Mouse (Mus musculus) thymus, adult 18-20 months (tissue): ENCODE data around the gene Ccdc15.
"Not testable (repeated sequence)": the region's sequence is repeated elsewhere in the genome, so short reads cannot be mapped to it uniquely, and the experiment has no call there.

Source experiments
- DNase-seq, 2 experiments: peaks; one replicate each; pipeline ENCODE4 v3.0.0; 2022; ENCODE audit warnings: mixed read lengths in 2 of 2

Ccdc15 gene

DNA sequence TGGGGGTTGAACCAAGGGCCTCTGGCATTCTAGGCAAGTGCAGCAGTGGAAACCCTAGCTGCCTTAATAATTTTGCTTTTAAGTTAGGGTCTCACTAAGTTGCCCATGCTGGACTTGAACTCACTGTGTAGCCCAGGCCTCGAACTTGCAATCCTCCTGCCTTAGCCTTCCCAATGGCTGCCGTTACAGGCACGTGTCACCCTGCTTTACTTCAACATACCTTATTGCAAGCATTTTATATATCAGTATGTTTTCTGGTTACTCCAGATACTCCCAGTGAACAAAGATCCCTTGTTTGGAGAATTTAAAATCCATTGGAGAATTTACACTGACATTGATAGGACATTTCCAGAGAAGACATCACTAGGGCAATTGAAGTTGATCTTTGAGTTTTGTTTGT, 818 bp upstream of the Ccdc15 start:
- no peak for DNase-seq

- no peak for DNase-seq
Measured at GRCm38 (mm10) chr9:37347184-37347987, 846 bp downstream of the Ccdc15 start.

- DNase-seq: no peak
Measured at GRCm38 (mm10) chr9:37345406-37345805, 2.8 kb downstream of the Ccdc15 start.

DNA sequence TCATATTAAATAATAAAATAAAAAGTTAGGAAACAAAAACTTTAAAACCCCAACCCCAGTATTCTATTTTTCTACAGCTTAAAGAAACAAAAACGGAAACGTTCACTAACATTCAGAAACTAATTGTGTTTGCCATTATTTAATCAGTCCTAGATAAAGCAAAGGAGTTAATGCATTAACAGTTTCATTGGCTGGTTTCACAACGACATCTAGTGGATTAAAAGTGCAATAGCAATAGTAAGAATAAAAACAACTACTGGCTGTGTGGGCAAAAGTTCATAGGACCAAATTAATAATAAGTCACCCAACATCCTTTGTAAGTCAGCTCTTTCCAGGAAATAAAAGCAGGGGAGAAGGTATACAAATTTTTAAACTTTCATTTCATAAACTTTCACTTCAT, 18.8 kb downstream of the Ccdc15 start:
- no peak for DNase-seq

- DNase-seq: no peak
Measured at GRCm38 (mm10) chr9:37301720-37302119, 46.5 kb downstream of the Ccdc15 start.

DNA sequence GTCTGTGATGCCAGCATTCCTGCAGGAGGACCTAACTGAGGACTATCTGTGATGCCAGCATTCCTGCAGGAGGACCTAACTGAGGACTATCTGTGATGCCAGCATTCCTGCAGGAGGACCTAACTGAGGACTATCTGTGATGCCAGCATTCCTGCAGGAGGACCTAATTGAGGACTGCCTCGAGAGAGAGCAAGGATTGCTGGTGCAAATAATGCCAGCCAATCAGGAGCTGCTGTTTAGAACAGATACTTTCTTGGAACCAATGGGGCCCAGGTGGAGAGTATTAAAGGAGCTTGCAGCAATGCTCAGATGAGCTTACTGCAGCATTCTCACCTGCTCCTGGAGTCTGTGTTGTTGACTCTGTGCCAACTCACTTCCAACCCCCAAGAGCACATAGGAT, 47.7 kb downstream of the Ccdc15 start:
- not testable (repeated sequence) for DNase-seq

- no peak for DNase-seq
Measured at GRCm38 (mm10) chr9:37295586-37295985, 52.6 kb downstream of the Ccdc15 start.

GRCm38 (mm10) chr9:37266622-37267021, 81.6 kb downstream of the Ccdc15 start:
- DNase-seq: no peak

DNA sequence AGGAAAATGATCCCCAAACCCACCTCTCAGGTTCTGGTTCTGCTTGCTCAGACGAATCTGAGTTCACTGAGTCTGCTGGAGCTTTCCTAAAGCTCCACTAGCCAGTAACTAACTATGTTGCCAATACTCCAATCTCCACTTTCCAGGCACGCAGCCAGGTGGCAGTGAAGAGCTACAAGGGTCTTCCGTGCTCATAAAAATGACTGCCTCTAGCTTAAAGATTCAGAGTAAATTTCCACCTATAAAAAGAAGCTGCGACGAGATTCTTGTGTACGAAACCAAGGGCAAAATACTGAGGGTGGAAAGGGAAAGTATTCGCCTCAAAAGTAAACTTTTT, 92.4 kb downstream of the Ccdc15 start:
- DNase-seq: no peak

GRCm38 (mm10) chr9:37255149-37255888, 92.9 kb downstream of the Ccdc15 start, which contains the start of gene Slc37a2:
Slc37a2 (minus strand) TSS chr9:37255738.
- DNase-seq: peak; percentile 68 to 69

GRCm38 (mm10) chr9:37254531-37255110, 93.6 kb downstream of the Ccdc15 start:
- DNase-seq: no peak

DNA sequence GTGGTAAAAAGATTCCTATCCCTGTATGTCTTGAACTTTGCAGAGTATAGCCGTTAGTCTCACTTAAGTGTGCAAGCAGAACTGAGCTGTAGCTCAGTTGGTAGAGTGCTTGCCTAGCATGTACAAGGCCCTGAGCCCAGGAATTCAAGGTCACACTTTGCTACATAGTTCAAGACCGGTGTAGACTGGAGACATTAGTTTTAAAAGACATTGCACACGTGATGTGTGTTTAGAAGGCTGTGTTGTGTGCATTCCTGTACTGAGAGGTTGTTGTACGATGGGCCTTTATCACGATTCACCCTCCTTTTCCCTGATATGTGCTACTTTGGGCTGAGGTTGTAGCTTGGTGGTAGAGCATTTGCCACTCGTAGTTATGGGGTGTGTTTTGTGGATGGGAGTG, 97.6 kb downstream of the Ccdc15 start:
- DNase-seq: no peak

GRCm38 (mm10) chr9:37249976-37250375, 98.3 kb downstream of the Ccdc15 start:
- no peak for DNase-seq

DNA sequence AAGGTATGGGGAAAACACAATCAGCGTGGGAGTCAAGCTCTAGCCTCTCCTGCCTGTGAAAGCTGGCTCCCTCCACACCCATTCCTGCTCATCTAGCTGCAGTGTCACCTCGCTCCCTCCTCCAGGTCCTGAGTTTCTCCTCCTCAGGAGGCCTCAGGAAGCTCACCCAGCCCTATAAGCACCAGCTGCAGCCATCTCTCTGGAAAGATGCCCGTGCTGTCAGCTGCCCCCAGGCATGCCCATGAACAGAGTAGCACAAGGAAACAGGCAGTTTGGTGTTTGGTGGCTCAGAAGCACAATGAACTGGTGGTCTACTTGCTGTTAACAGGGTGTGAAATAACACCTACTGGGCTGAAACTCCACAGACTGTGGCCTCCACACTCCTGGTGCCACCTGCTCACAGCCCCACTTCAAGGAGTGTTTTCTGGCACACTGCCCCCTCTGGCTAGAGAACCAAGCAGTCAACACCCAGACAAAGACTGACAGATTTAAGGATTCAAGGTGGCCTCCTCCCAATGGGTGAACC, 99.8 kb downstream of the Ccdc15 start:
- no peak for DNase-seq

DNA sequence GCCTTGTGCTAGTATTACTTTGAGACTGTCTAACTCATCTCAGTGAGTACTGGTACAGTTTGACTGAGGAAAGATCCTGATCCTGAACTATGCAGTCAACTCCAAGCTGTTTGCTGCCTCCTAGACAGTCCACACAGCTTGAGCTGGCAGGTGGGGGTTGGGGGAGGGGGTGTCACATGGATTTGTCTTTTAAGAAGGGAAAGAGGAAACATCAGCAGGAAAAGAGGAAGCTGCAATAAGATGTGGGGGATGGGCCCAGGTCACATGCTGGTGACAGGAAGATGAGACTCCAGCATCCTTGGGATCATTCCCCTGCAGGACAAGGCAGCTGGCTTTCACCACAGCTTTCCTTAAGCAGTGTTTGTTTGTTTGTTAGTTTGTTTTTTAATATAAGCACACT, 100.8 kb downstream of the Ccdc15 start:
- no peak for DNase-seq

DNA sequence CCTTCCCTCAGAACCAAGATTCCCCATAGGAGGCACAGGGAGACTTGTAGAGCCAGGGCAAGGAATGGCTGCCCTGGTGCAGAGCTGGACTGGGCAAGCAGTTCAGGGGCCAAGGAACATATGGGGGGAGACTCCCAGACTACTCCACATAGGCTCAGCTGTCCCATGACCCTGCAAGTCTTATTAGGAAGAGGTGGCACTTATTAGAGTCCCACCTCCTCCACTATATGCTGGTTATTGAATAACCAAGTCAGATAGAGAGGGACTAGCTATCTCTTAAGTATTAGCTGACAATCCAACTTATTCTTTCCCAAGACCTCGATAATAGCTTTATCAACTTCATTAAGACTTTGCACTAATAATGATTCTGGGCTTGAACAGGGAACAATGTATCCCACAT, 102.4 kb downstream of the Ccdc15 start:
- DNase-seq: no peak

GRCm38 (mm10) chr9:37245404-37245803, 102.8 kb downstream of the Ccdc15 start:
- no peak for DNase-seq

GRCm38 (mm10) chr9:37244600-37244999, 103.6 kb downstream of the Ccdc15 start:
- no peak for DNase-seq

- DNase-seq: no peak
Measured at GRCm38 (mm10) chr9:37242764-37243163, 105.5 kb downstream of the Ccdc15 start.

DNA sequence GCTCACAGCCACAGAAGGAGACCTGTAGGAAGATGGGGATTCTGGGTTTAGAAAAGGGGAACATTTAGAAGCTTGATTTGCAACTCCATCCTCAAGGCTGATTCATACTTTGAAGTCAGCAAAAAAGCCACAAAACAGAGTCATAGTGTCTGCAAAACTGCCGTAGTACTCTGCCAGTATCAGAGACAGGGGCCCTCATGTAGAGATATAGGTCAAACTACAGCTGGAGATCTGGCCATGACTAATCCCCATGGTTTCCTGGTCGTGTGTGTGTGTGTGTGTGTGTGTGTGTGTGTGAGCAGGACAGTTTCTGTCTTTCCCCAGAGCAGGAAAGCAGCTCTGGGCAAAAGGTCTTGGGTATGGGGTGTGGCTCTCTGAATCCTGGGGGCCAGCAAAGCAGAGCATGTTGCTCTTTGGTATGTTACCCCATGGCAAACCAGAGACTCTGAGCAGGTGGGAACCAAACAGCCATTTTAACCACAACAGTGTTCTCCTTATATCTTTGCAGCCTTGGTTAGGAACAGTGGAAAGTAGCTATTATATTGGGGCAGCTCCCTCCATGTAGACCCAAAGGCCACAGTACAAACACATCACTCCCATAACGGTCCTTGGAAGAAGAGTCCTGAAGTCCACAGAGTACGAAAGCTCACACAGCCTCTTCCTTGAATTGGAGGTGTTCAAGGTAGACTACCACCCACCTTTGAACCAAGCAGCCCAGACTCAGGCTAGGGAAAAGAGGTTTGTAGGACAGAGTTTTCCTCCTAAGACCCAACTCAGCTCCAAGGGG, 112.1 kb downstream of the Ccdc15 start:
- DNase-seq: peak in 1 of 2 experiments; percentile 57

DNA sequence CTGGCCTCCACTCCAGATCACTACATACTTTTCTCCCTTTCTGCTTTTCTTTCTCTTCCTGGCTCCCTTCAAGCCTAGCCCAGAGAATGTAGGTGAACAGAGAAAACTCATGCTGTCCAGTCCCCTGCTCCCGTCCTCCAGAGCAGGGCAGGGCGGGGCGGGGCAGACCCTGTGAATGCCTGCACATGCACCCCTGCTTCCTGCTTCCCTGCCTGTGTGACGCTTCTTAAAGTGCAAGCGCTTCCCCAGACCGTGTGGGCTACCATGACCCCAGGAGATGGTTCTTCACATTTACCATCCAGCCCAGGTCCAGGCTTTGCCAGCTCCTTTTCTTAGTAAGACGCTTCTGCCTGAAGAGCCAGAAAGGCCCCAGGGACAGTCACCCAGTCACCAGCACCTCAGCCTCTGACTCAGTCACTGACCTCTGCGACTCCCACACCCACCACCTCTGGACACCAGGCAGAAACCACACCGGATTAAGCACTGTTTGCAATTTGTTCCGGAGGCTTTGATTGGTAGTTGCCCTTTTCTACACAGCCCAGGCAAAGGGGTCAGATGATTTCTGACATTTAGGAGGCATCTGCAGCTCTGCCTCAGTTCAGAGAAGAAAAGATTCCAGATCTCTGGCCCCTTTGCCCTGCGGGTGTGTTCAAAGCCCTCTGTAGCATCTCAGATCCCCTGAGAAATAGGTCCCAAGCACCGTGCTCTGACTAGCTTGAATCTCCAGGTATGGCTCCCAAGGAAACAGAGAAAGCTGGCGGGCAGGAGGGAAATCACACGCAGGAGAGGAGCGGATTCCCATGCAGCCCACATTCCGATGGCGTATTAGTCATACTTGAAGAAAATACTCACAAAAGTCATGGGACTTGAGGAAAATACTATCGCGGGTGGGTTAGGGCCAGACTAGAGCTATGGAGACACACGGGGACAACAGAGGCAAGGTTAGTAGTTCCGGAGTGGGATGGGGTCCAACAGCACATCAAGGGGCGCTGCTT, 115.7 kb downstream of the Ccdc15 start:
- DNase-seq: no peak
